Mouse (Mus musculus) thymus, adult 2 months (tissue): ENCODE results near the gene Gm17018.

ENCODE experiments used
- CTCF ChIP-seq: fragments of 200-500 bp; IDR thresholded peaks from 2 replicates; pipeline ENCODE4 v1.5.1; 2012; ENCODE audit warnings: mild to moderate bottlenecking, control low read depth, low read length, moderate library complexity, borderline replicate concordance; ENCODE audit not compliant: control insufficient read depth, poor library complexity, insufficient read depth; ENCODE audit errors: extremely low read depth
- POLR2A ChIP-seq: fragments of 200-500 bp; IDR thresholded peaks from 2 replicates; pipeline ENCODE4 v1.6.1; 2012; ENCODE audit warnings: mild to moderate bottlenecking, low read length, control low read depth, moderate library complexity; ENCODE audit not compliant: control insufficient read depth, poor library complexity, insufficient read depth; ENCODE audit errors: extremely low read depth

DNA sequence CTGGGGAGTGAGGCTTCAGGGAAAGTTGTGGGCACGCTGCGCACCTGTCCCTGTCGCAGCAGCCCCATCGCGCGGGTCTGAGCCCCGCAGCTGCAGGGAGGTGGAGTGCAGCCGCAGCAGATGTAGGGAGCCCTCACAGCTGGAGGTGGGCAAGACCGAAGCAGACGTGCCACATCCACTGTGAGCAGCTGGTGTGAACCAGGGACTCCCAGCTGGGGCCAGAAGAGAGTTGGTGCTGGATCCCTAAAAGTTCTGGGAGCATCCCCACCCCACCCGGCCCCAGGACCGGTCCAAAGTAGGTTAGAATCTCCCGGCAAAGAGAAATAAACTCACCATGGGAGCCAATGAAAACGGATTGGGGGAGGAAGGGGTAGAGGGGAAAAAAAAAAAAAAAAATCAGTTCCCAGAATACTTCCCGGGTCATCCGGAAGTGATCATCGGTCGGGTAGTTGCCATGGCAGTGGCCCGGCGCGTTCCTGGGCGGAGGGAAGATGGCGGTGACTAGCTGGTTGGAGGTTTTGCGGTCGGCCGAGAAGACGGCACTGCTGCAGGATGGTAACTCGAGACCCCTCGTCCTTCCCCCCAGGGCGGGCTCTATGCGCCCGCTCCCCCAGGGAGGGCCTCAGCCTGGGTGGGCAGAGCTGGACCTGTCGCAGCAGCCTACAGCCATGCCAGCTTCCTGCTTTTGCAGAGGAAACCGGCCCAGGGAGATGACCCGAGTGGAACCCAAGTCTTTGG, at the start of gene Gm17018, which contains the start of gene Poll:
- no peak for TF ChIP-seq POLR2A
- peak; percentile 51; the same call in 1 of the 2 replicates for TF ChIP-seq CTCF
